Mouse (Mus musculus): ENCODE measurements around the gene Nfkbiz. TPM values are rescaled to one million over a fixed set of nuclear protein-coding genes. Genes with fewer than 3 reads are reported as not detected.

Nfkbiz gene
- 6.5 TPM for polyA plus RNA-seq (2014; fragmentation: Illumina TruSeq; extraction: RNeasy Lipid Tissue Mini Kit (QIAGEN cat#74804))

DNA sequence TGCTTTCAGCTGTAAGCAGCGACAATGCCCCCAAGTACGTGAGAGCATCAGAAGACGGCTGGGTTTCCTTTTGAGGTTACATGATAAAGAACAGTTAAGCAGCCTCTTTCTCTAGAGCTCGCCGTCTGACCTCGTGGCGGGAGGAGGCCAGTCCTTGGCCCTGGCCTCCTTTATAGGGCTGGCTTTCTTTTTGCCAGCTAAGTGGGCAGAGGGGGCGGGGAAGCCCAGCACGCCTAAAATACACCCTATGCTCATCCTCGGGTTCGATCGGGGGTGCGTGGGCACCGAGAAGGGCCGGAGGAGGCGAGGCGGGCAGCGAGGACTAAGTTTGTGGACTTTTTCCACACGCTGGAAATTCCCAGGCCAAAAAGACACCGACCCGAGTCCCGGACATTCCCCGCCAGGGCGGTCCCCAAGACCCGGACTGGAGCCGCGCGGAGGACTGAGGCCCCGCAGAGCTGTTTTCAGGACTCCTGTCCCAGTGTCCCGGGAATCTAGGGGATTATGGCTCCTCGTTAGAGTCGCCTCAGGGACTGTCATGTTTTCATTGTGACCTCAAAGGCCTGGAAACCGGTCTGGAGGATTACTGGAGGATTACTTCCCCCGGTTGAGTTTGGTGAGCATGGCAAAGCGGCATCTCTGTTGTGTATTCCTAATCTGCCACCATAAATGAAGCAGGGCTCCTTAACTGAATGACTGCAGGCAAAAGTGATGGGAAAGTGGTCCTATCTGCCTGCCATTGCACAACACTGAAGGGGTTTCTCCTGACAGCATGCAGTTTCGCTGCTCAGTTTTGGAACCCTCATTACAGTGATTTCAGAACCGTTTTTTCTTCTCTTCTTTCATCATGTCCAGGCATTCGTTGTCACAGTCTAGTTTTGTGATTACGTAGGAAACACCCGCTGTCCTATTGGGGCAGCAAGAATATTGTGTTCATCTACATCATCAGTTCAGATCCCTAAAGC, at the start of gene Nfkbiz:
TSS of gene Nfkbiz (minus strand) at position 390 of the 965 bp plus-strand sequence.

Other genes starting within 250 kb of the Nfkbiz start
- gene Nxpe3, start 56.4 kb upstream of the Nfkbiz start, polyA plus RNA-seq (2014; fragmentation: Illumina TruSeq; extraction: RNeasy Lipid Tissue Mini Kit (QIAGEN cat#74804)): 1.3 TPM
- 23.1 TPM for gene Cep97, start 96.0 kb upstream of the Nfkbiz start, polyA plus RNA-seq (2014; fragmentation: Illumina TruSeq; extraction: RNeasy Lipid Tissue Mini Kit (QIAGEN cat#74804))
- gene Rpl24, start 127.4 kb upstream of the Nfkbiz start, polyA plus RNA-seq (2014; fragmentation: Illumina TruSeq; extraction: RNeasy Lipid Tissue Mini Kit (QIAGEN cat#74804)): 824 TPM
- gene Zbtb11, start 135.0 kb upstream of the Nfkbiz start, polyA plus RNA-seq (2014; fragmentation: Illumina TruSeq; extraction: RNeasy Lipid Tissue Mini Kit (QIAGEN cat#74804)): 36.2 TPM
- 398 TPM for gene Pcnp, start 190.8 kb upstream of the Nfkbiz start, polyA plus RNA-seq (2014; fragmentation: Illumina TruSeq; extraction: RNeasy Lipid Tissue Mini Kit (QIAGEN cat#74804))
- 64.6 TPM for gene Trmt10c, start 198.9 kb upstream of the Nfkbiz start, polyA plus RNA-seq (2014; fragmentation: Illumina TruSeq; extraction: RNeasy Lipid Tissue Mini Kit (QIAGEN cat#74804))
- 65.9 TPM for gene Senp7, start 209.4 kb upstream of the Nfkbiz start, polyA plus RNA-seq (2014; fragmentation: Illumina TruSeq; extraction: RNeasy Lipid Tissue Mini Kit (QIAGEN cat#74804))

All from ovary, adult 10 weeks (tissue).